Mouse (Mus musculus) MEL (cell line): ENCODE results near the gene Zfp963.

Experiments
- CTCF ChIP-seq, 3 experiments: IDR thresholded peaks in 2 of 3; conservative IDR thresholded peaks in 1 of 3; 2 replicates each; pipeline ENCODE4 v1.5.1; 2011 to 2012; ENCODE audit warnings: low read length in 3 of 3, low read depth in 2 of 3, mild to moderate bottlenecking in 2 of 3, improper control_type of control experiment in 1 of 3, inconsistent platforms in 1 of 3, mixed read lengths in 1 of 3, moderate library complexity in 1 of 3; ENCODE audit not compliant: control insufficient read depth in 1 of 3, insufficient read depth in 1 of 3, poor library complexity in 1 of 3, severe bottlenecking in 1 of 3
- EP300 ChIP-seq, 2 experiments: IDR thresholded peaks; 2 replicates each; pipeline ENCODE4 v1.6.1; 2011; ENCODE audit warnings: improper control_type of control experiment in 2 of 2, low read length in 2 of 2, low read depth in 1 of 2, mild to moderate bottlenecking in 1 of 2
- GATA1 ChIP-seq: IDR thresholded peaks from 2 replicates; pipeline ENCODE4 v1.6.1; 2011; ENCODE audit warnings: low read depth, low read length, improper control_type of control experiment
- HCFC1 ChIP-seq: IDR thresholded peaks from 2 replicates; pipeline ENCODE4 v1.6.1; 2012; ENCODE audit warnings: low read depth, mild to moderate bottlenecking, inconsistent platforms, low read length, improper control_type of control experiment, moderate library complexity
- KAT2A ChIP-seq: conservative IDR thresholded peaks from 2 replicates; pipeline ENCODE4 v1.6.1; 2012; ENCODE audit warnings: low read depth, low read length, improper control_type of control experiment, inconsistent platforms
- MAFK ChIP-seq: IDR thresholded peaks from 2 replicates; pipeline ENCODE4 v1.6.1; 2011; ENCODE audit warnings: low read depth, mild to moderate bottlenecking, low read length, improper control_type of control experiment, borderline replicate concordance
- MEF2A ChIP-seq: IDR thresholded peaks from 2 replicates; pipeline ENCODE4 v1.6.1; 2014; ENCODE audit warnings: low read depth, mild to moderate bottlenecking, inconsistent platforms, low read length, improper control_type of control experiment; ENCODE audit not compliant: poor library complexity, insufficient replicate concordance, severe bottlenecking; ENCODE audit errors: extremely low read depth
- MYC ChIP-seq: IDR thresholded peaks from 2 replicates; pipeline ENCODE4 v1.6.1; 2011; ENCODE audit warnings: low read depth, mild to moderate bottlenecking, low read length, improper control_type of control experiment, moderate library complexity
- POLR2A ChIP-seq, 2 experiments: IDR thresholded peaks; 2 replicates each; pipeline ENCODE4 v1.6.1; 2011 to 2012; ENCODE audit warnings: low read length in 2 of 2, mild to moderate bottlenecking in 2 of 2, control low read depth in 1 of 2, improper control_type of control experiment in 1 of 2, low read depth in 1 of 2, moderate library complexity in 1 of 2; ENCODE audit not compliant: control insufficient read depth in 1 of 2, insufficient read depth in 1 of 2, poor library complexity in 1 of 2
- UBTF ChIP-seq: IDR thresholded peaks from 2 replicates; pipeline ENCODE4 v1.6.1; 2012; ENCODE audit warnings: low read depth, mild to moderate bottlenecking, inconsistent platforms, low read length, improper control_type of control experiment, moderate library complexity, borderline replicate concordance; ENCODE audit not compliant: insufficient read depth
- ZMIZ1 ChIP-seq: IDR thresholded peaks from 2 replicates; pipeline ENCODE4 v1.6.1; 2012; ENCODE audit warnings: low read depth, mild to moderate bottlenecking, inconsistent platforms, low read length, improper control_type of control experiment, moderate library complexity
- ZNF384 ChIP-seq: IDR thresholded peaks from 2 replicates; pipeline ENCODE4 v1.6.1; 2012; ENCODE audit warnings: low read depth, mild to moderate bottlenecking, inconsistent platforms, low read length, improper control_type of control experiment

- TF ChIP-seq CTCF (IDR thresholded peaks at IDR 0.05 in 2 of 3, conservative IDR thresholded peaks at IDR 0.05 in 1 of 3; ENCODE audit: control insufficient read depth in 1 of 3, insufficient read depth in 1 of 3, low read depth in 2 of 3, low read length in 3 of 3, poor library complexity in 1 of 3, severe bottlenecking in 1 of 3) (0 out of 6 replicates have a peak, but pooled peaks of 1 of the 3 experiments have one; percentile 2), MYC (0 out of 2 replicates have a peak, but pooled peaks have one; percentile 14), MEF2A (no peak), EP300 (IDR thresholded peaks at IDR 0.05; ENCODE audit: low read depth in 1 of 2, low read length in 2 of 2) (no peak), KAT2A (no peak), HCFC1 (no peak), ZMIZ1 (no peak), ZNF384 (peak; percentile 89), POLR2A (IDR thresholded peaks at IDR 0.05; ENCODE audit: control insufficient read depth in 1 of 2, insufficient read depth in 1 of 2, low read depth in 1 of 2, low read length in 2 of 2, poor library complexity in 1 of 2) (no peak), GATA1 (peak; percentile 36; the same call in 1 of the 2 replicates), MAFK (no peak), UBTF (no peak)
Measured at GRCm38 (mm10) chr8:69791415-69792068, 41.8 kb upstream of the Zfp963 start.
